Mouse (Mus musculus) C2C12 (cell line): Measurements from ENCODE around the gene 4933406M09Rik. TPM values are rescaled to one million over a fixed set of nuclear protein-coding genes. Genes with fewer than 3 reads are reported as not detected.

Experiments
- H3K27me3 ChIP-seq: one replicate; pipeline ENCODE4 v1.6.1; 2011; ENCODE audit not compliant: control insufficient read depth, insufficient read depth, insufficient read length
- H3K36me3 ChIP-seq: one replicate; pipeline ENCODE4 v1.6.1; 2011; ENCODE audit not compliant: control insufficient read depth, insufficient read depth
- H3K4me3 ChIP-seq: one replicate; pipeline ENCODE4 v1.5.1; 2011; ENCODE audit warnings: mild to moderate bottlenecking, control low read depth; ENCODE audit not compliant: poor library complexity, insufficient read depth, severe bottlenecking
- H3K79me2 ChIP-seq: one replicate; pipeline ENCODE4 v1.6.1; 2011; ENCODE audit not compliant: control insufficient read depth, insufficient read depth
- H3K79me3 ChIP-seq: one replicate; pipeline ENCODE4 v1.6.1; 2011; ENCODE audit warnings: low read depth, control low read depth
- H3ac ChIP-seq: one replicate; pipeline ENCODE3; 2011; ENCODE audit warnings: low read depth; ENCODE audit not compliant: control insufficient read depth, insufficient read length
- CEBPB ChIP-seq: IDR thresholded peaks from one replicate; pipeline ENCODE4 v1.6.1; 2011; ENCODE audit warnings: low read depth, mild to moderate bottlenecking, control low read depth, moderate library complexity
- CTCF ChIP-seq: IDR thresholded peaks from one replicate; pipeline ENCODE4 v1.5.1; 2011; ENCODE audit not compliant: control insufficient read depth, insufficient read depth, insufficient read length
- FOSL1 ChIP-seq: IDR thresholded peaks from one replicate; pipeline ENCODE4 v1.8.0; 2011; ENCODE audit warnings: mild to moderate bottlenecking, low read length; ENCODE audit not compliant: poor library complexity, insufficient read depth, severe bottlenecking
- MAX ChIP-seq: IDR thresholded peaks from one replicate; pipeline ENCODE4 v1.6.1; 2011; ENCODE audit warnings: mild to moderate bottlenecking, control low read depth
- MYOD1 ChIP-seq: IDR thresholded peaks from one replicate; pipeline ENCODE4 v1.6.1; 2011; ENCODE audit warnings: low read depth; ENCODE audit not compliant: control insufficient read depth, insufficient read length
- MYOG ChIP-seq: IDR thresholded peaks from one replicate; pipeline ENCODE4 v1.6.1; 2011; ENCODE audit not compliant: control insufficient read depth, insufficient read length; ENCODE audit errors: extremely low read depth
- USF1 ChIP-seq: IDR thresholded peaks from one replicate; pipeline ENCODE4 v1.6.1; 2011; ENCODE audit warnings: low read depth, mild to moderate bottlenecking, control low read depth, moderate library complexity
- polyA plus RNA-seq: library from polyadenylated mRNA; unstranded; fragments of >200 nt; fragmentation: generic; extraction: Trizol; gene quantifications from one replicate; pipeline ENCODE4 v1.2.1, GENCODE M21; 2012; ENCODE audit warnings: missing spikeins

4933406M09Rik gene
- polyA plus RNA-seq, 1 experiment: not detected

DNA sequence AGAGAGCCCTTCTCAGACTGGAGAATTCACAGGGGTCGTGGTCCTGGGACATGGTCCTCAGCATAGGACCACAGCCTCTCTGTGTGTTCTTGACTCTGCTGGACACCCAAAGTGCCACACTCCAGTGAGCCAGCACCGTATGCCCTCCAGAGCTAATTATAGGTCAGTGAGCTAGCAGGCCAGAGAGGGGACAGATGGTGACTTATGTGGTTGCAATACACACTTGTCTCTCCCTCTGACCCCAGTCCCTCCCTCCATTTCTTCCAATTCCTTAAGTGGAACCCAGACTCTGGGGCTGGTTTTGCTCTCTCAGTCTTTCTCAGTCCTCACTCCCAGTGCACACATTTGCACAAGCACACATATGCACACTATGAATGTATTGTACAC, 43.5 kb upstream of the 4933406M09Rik start:
- H3K27me3 ChIP-seq: no peaks in the 10 kb centered on the region
- peaks cover 21% of the 10 kb centered on the region for H3K36me3 ChIP-seq
- H3K79me3 ChIP-seq: no peaks in the 10 kb centered on the region
- TF ChIP-seq MYOG (no peak), CEBPB (no peak), CTCF (no peak), FOSL1 (no peak), MYOD1 (no peak), USF1 (no peak), MAX (no peak)
- H3K4me3 ChIP-seq: no peak overlapping the region
- H3ac ChIP-seq: no peak overlapping the region
- H3K79me2 ChIP-seq: no peaks in the 10 kb centered on the region

DNA sequence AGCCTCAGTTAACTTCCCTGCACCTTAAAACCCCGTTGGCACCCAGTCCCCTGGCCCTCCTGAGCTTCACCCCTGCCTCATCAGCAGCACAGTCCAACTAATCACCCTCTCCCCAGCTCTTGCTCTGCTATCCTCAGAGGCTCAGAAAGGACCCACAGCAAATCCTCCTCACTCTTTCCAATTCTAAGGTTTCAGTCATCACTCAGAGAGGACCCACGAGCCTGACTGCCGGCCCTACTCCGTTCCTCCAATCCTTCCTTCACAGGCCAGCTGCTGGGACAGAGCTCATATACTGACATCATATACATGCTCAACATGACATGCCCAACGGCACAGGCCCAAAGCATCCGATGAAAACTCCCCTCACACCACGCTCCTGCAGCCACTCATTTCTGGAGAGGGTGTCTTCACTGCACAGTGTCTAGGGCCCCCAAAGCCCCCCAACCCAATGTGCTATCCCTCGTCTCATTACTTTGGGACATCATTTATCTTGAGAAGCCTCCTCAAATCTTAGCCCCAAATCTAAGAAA, 42.9 kb upstream of the 4933406M09Rik start:
- Histone ChIP-seq H3K79me2 (no peaks in the 10 kb centered on the region), H3ac (no peak overlapping the region), H3K4me3 (no peak overlapping the region), H3K79me3 (no peaks in the 10 kb centered on the region), H3K36me3 (peaks cover 26% of the 10 kb centered on the region), H3K27me3 (no peaks in the 10 kb centered on the region)
- TF ChIP-seq MYOG (no peak), CEBPB (no peak), MAX (no peak), MYOD1 (no peak), USF1 (no peak), FOSL1 (no peak), CTCF (no peak)

DNA sequence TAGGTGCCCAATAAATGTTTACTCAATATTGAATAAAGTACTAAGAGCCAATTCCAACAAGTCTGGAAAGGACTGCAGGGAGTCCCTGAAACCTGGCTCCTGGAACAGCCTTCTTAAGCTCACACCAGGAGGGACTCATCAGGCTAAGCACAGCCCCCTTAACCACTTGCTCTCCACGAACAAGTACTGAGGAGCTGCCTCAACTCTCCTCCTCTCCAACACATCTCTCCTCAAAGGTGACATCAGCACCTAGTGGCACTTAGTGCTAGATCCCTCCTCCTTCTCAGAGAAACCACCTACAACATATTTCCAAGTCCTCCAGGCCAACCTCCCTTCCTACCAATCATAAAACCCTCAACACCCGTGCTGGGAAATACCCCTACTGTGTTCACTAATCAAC, 42.2 kb upstream of the 4933406M09Rik start:
- no peak overlapping the region for H3K4me3 ChIP-seq
- TF ChIP-seq MAX (no peak), FOSL1 (no peak), MYOD1 (no peak)
- no peaks in the 10 kb centered on the region for H3K79me2 ChIP-seq
- H3K79me3 ChIP-seq: no peaks in the 10 kb centered on the region
- H3ac ChIP-seq: no peak overlapping the region
- H3K36me3 ChIP-seq: peaks cover 31% of the 10 kb centered on the region
- no peaks in the 10 kb centered on the region for H3K27me3 ChIP-seq

DNA sequence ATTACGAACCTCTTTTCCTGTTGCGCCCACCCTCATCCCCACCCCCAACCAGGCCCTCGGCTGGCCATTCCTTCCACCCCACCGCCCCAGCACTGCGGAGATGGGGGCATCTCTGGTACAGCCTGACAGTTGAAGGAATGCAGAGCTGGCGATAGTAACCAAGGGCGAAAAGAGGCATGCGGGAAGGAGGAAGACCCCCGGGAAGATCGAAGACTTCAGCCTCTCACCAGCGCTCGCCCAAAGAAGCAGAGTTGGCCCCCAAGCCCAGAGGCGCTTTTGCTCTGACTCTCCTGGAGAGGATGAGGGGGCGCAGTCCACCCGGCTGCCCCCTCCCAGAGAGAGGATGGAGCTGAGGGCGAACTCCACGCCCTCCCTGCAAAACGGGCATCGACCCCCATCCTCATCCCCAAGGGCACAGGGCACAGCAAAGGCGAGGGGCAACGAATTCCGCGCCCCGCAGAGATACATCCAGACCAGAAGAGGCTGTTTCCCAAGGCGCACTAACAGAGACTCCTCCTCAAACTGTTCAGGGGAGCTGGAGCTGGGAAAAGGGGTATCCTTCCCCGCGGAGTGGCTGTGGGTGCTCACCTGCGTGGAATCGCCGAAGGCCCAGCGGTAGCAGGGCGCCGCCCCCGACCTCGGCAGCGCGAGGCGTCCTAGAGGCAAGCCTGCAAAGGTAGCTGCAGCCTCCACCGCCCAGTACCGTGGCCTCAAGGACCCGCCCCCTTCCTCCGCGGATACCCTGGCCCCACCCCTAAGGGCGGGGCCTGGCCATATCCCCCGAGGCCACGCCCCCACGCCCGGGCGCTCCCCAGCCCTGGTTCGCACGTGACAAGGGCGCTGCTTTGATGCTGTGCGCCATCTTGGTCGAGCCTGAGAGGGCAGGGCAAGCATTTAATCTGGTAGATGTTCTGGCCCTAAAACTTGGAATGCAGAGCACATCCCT, 41.5 kb upstream of the 4933406M09Rik start:
- Histone ChIP-seq H3K27me3 (no peaks in the 10 kb centered on the region), H3K79me3 (no peaks in the 10 kb centered on the region), H3ac (no peak overlapping the region), H3K36me3 (peaks cover 37% of the 10 kb centered on the region), H3K79me2 (no peaks in the 10 kb centered on the region), H3K4me3 (no peak overlapping the region)
- no peak for TF ChIP-seq MAX
- no peak for TF ChIP-seq FOSL1
- no peak for TF ChIP-seq CEBPB
- TF ChIP-seq CTCF: no peak
- no peak for TF ChIP-seq MYOG
- TF ChIP-seq MYOD1: no peak
- no peak for TF ChIP-seq USF1

DNA sequence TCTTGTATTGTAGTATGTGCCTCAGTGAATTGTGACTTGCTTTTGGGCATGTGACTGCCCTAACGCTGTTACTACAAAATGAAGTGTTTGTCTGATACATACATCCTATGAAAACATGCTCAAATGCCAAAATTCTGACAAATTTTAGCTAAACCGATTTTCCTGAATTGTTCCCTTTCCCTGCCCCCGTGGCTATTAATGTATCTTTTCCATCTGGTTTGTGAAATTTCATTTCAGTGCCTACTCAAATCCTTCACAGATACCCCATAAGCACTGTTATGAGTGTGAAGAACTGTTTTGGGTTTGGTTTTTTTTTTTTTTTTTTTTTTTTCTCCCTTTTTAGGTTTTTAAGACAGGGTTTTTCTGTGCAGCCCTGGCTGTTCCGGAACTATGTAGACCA, 40.7 kb upstream of the 4933406M09Rik start:
- TF ChIP-seq CTCF: no peak
- TF ChIP-seq MAX: no peak
- no peak for TF ChIP-seq CEBPB
- TF ChIP-seq FOSL1: no peak
- TF ChIP-seq MYOG: no peak
- no peak for TF ChIP-seq USF1
- TF ChIP-seq MYOD1: no peak
- no peaks in the 10 kb centered on the region for H3K79me2 ChIP-seq
- no peaks in the 10 kb centered on the region for H3K27me3 ChIP-seq
- no peak overlapping the region for H3ac ChIP-seq
- H3K79me3 ChIP-seq: no peaks in the 10 kb centered on the region
- peaks cover 45% of the 10 kb centered on the region for H3K36me3 ChIP-seq
- H3K4me3 ChIP-seq: no peak overlapping the region
